Mouse (Mus musculus) liver, embryonic 14.5 days (tissue): Measurements from ENCODE around the gene Iqce.

Experiments used
- CTCF ChIP-seq: IDR thresholded peaks from 2 replicates; pipeline ENCODE4 v1.5.1; 2016; ENCODE audit warnings: antibody characterized with exemption, low read depth, control low read depth
- EP300 ChIP-seq: IDR thresholded peaks from 2 replicates; pipeline ENCODE4 v1.6.1; 2016; ENCODE audit warnings: antibody characterized with exemption, low read depth

GRCm38 (mm10) chr5:140735297-140735696 lies 33.1 kb upstream of the Iqce start:
- TF ChIP-seq CTCF = no peak
- TF ChIP-seq EP300 = no peak
